Mouse (Mus musculus) forebrain, embryonic 12.5 days (tissue): ENCODE measurements around the gene Hsd17b2. TPM values are rescaled to one million over a fixed set of nuclear protein-coding genes. Genes with fewer than 3 reads are reported as not detected.

Source experiments
- ATAC-seq: fragments of 200-750 bp; cut with Nextera tagmentation; 2 replicates; pipeline ENCODE4 v1.8.0; 2017; ENCODE audit warnings: moderate TSS enrichment; ENCODE audit not compliant: low FRiP score
- H3K27ac ChIP-seq: fragments of 300-500 bp; sonication (generic); 2 replicates; pipeline ENCODE4 v1.5.1; 2016; ENCODE audit warnings: mild to moderate bottlenecking
- H3K27me3 ChIP-seq: fragments of 300-500 bp; sonication (generic); 2 replicates; pipeline ENCODE4 v1.6.1; 2016; ENCODE audit warnings: mild to moderate bottlenecking
- H3K36me3 ChIP-seq: fragments of 300-500 bp; sonication (generic); replicated peaks from 2 replicates; pipeline ENCODE4 v1.6.1; 2016; ENCODE audit warnings: mild to moderate bottlenecking
- H3K4me1 ChIP-seq: fragments of 300-500 bp; sonication (generic); 2 replicates; pipeline ENCODE4 v1.6.1; 2016
- H3K4me2 ChIP-seq: fragments of 300-500 bp; sonication (generic); 2 replicates; pipeline ENCODE4 v1.6.1; 2016; ENCODE audit warnings: mild to moderate bottlenecking, moderate library complexity
- H3K4me3 ChIP-seq: fragments of 300-500 bp; sonication (generic); replicated peaks from 2 replicates; pipeline ENCODE4 v1.5.1; 2016; ENCODE audit warnings: mild to moderate bottlenecking
- H3K9ac ChIP-seq: fragments of 300-500 bp; sonication (generic); 2 replicates; pipeline ENCODE4 v1.6.1; 2016; ENCODE audit warnings: mild to moderate bottlenecking
- H3K9me3 ChIP-seq: fragments of 300-500 bp; sonication (generic); 2 replicates; pipeline ENCODE4 v1.6.1; 2016
- WGBS: fragments of 180-500 bp; shearing (Covaris S2); methylation state at CpG from one replicate; pipeline ENCODE4 v1.1.7; 2016; 5-methylcytosine and 5-hydroxymethylcytosine counted together
- polyA plus RNA-seq: library from polyadenylated mRNA; unstranded; fragments of >200 nt; fragmentation: Nextera tagmentation; extraction: Ambion mirVana; gene quantifications from 2 replicates; pipeline ENCODE4 v1.2.1, GENCODE M21; 2016

Gene Hsd17b2
- polyA plus RNA-seq, 1 experiment from 2014 or later: not detected

GRCm38 (mm10) chr8:117749436-117749835, 47.7 kb downstream of the Hsd17b2 start:
- no peak for ATAC-seq
- Histone ChIP-seq H3K27ac (no peak overlapping the region), H3K36me3 (no peaks in the 10 kb centered on the region), H3K4me3 (no peak overlapping the region), H3K9me3 (no peaks in the 10 kb centered on the region), H3K9ac (no peak overlapping the region), H3K4me2 (no peak overlapping the region), H3K27me3 (no peaks in the 10 kb centered on the region), H3K4me1 (no peaks in the 10 kb centered on the region)
- 45% methylated on average over 2 of the region's 2 CpGs for WGBS

- Histone ChIP-seq H3K9ac (no peak overlapping the region), H3K27me3 (no peaks in the 10 kb centered on the region), H3K4me1 (no peaks in the 10 kb centered on the region), H3K4me3 (no peak overlapping the region), H3K4me2 (no peak overlapping the region), H3K9me3 (no peaks in the 10 kb centered on the region), H3K36me3 (no peaks in the 10 kb centered on the region), H3K27ac (no peak overlapping the region)
- no peak for ATAC-seq
- WGBS: 87% methylated on average over 11 of the region's 11 CpGs
These were observed 56.2 kb downstream of the Hsd17b2 start for GRCm38 (mm10) chr8:117757900-117758299.

- Histone ChIP-seq H3K9me3 (no peaks in the 10 kb centered on the region), H3K36me3 (no peaks in the 10 kb centered on the region), H3K4me3 (no peak overlapping the region), H3K27ac (no peak overlapping the region), H3K4me2 (no peak overlapping the region), H3K27me3 (no peaks in the 10 kb centered on the region), H3K9ac (no peak overlapping the region), H3K4me1 (no peaks in the 10 kb centered on the region)
- ATAC-seq: no peak
- 87% methylated on average over 6 of the region's 6 CpGs for WGBS
These were observed 61.1 kb downstream of the Hsd17b2 start for GRCm38 (mm10) chr8:117762776-117763175.

- Histone ChIP-seq H3K4me3 (no peak overlapping the region), H3K9me3 (no peaks in the 10 kb centered on the region), H3K27ac (no peak overlapping the region), H3K36me3 (no peaks in the 10 kb centered on the region), H3K27me3 (no peaks in the 10 kb centered on the region), H3K4me1 (no peaks in the 10 kb centered on the region), H3K4me2 (no peak overlapping the region), H3K9ac (no peak overlapping the region)
- 81% methylated on average over 4 of the region's 4 CpGs for WGBS
- no peak for ATAC-seq
These were observed 62.9 kb downstream of the Hsd17b2 start for GRCm38 (mm10) chr8:117764625-117765024.

GRCm38 (mm10) chr8:117765947-117766346, 64.2 kb downstream of the Hsd17b2 start:
- Histone ChIP-seq H3K27ac (no peak overlapping the region), H3K27me3 (no peaks in the 10 kb centered on the region), H3K4me2 (no peak overlapping the region), H3K4me1 (no peaks in the 10 kb centered on the region), H3K4me3 (no peak overlapping the region), H3K36me3 (no peaks in the 10 kb centered on the region), H3K9ac (no peak overlapping the region), H3K9me3 (no peaks in the 10 kb centered on the region)
- 89% methylated on average over 5 of the region's 5 CpGs for WGBS
- ATAC-seq: no peak

- Histone ChIP-seq H3K4me3 (no peak overlapping the region), H3K4me2 (no peak overlapping the region), H3K27me3 (no peaks in the 10 kb centered on the region), H3K9ac (no peak overlapping the region), H3K36me3 (no peaks in the 10 kb centered on the region), H3K4me1 (no peaks in the 10 kb centered on the region), H3K27ac (no peak overlapping the region), H3K9me3 (no peaks in the 10 kb centered on the region)
- no peak for ATAC-seq
- WGBS: 79% methylated on average over 7 of the region's 7 CpGs
These were observed 67.3 kb downstream of the Hsd17b2 start for GRCm38 (mm10) chr8:117768971-117769370.

GRCm38 (mm10) chr8:117771115-117771836, 69.6 kb downstream of the Hsd17b2 start:
- WGBS: 87% methylated on average over 9 of the region's 9 CpGs
- no peak overlapping the region for H3K4me3 ChIP-seq
- H3K4me2 ChIP-seq: no peak overlapping the region
- no peak overlapping the region for H3K9ac ChIP-seq
- no peaks in the 10 kb centered on the region for H3K36me3 ChIP-seq
- H3K27me3 ChIP-seq: no peaks in the 10 kb centered on the region
- no peaks in the 10 kb centered on the region for H3K4me1 ChIP-seq
- no peak overlapping the region for H3K27ac ChIP-seq
- no peak for ATAC-seq
- H3K9me3 ChIP-seq: no peaks in the 10 kb centered on the region

- no peak overlapping the region for H3K9ac ChIP-seq
- H3K27ac ChIP-seq: no peak overlapping the region
- 70% methylated on average over 2 of the region's 2 CpGs for WGBS
- no peaks in the 10 kb centered on the region for H3K4me1 ChIP-seq
- H3K27me3 ChIP-seq: no peaks in the 10 kb centered on the region
- ATAC-seq: no peak
- H3K9me3 ChIP-seq: no peaks in the 10 kb centered on the region
- no peak overlapping the region for H3K4me2 ChIP-seq
- H3K4me3 ChIP-seq: no peak overlapping the region
- no peaks in the 10 kb centered on the region for H3K36me3 ChIP-seq
These were observed 70.4 kb downstream of the Hsd17b2 start for GRCm38 (mm10) chr8:117772126-117772525.

- WGBS: 57% methylated on average over 2 of the region's 2 CpGs
- H3K9me3 ChIP-seq: no peaks in the 10 kb centered on the region
- no peak overlapping the region for H3K4me3 ChIP-seq
These were observed 70.9 kb downstream of the Hsd17b2 start for GRCm38 (mm10) chr8:117772597-117772996.

GRCm38 (mm10) chr8:117775626-117776025, 73.9 kb downstream of the Hsd17b2 start:
- no peaks in the 10 kb centered on the region for H3K4me1 ChIP-seq
- no peak overlapping the region for H3K9ac ChIP-seq
- H3K27me3 ChIP-seq: no peaks in the 10 kb centered on the region
- 38% methylated on average over 10 of the region's 10 CpGs for WGBS
- no peak for ATAC-seq
- no peak overlapping the region for H3K4me2 ChIP-seq
- H3K27ac ChIP-seq: no peak overlapping the region
- H3K4me3 ChIP-seq: no peak overlapping the region
- no peaks in the 10 kb centered on the region for H3K9me3 ChIP-seq
- H3K36me3 ChIP-seq: no peaks in the 10 kb centered on the region

More at GRCm38 (mm10) chr8:117772597-117772996, 70.9 kb downstream of the Hsd17b2 start:
- Histone ChIP-seq H3K27me3 (no peaks in the 10 kb centered on the region), H3K27ac (no peak overlapping the region), H3K36me3 (no peaks in the 10 kb centered on the region), H3K9ac (no peak overlapping the region), H3K4me1 (no peaks in the 10 kb centered on the region), H3K4me2 (no peak overlapping the region)
- ATAC-seq: no peak

- Histone ChIP-seq H3K27me3 (no peaks in the 10 kb centered on the region), H3K9ac (no peak overlapping the region), H3K36me3 (no peaks in the 10 kb centered on the region), H3K9me3 (no peaks in the 10 kb centered on the region), H3K4me1 (no peaks in the 10 kb centered on the region), H3K4me3 (no peak overlapping the region), H3K4me2 (no peak overlapping the region), H3K27ac (no peak overlapping the region)
- no peak for ATAC-seq
- WGBS: 88% methylated on average over 10 of the region's 10 CpGs
These were observed 74.4 kb downstream of the Hsd17b2 start for GRCm38 (mm10) chr8:117776075-117776474.

GRCm38 (mm10) chr8:117778531-117779322, 77.0 kb downstream of the Hsd17b2 start:
- H3K9ac ChIP-seq: no peak overlapping the region
- no peaks in the 10 kb centered on the region for H3K4me1 ChIP-seq
- WGBS: 75% methylated on average over 11 of the region's 11 CpGs
- ATAC-seq: no peak
- no peak overlapping the region for H3K4me2 ChIP-seq
- H3K36me3 ChIP-seq: no peaks in the 10 kb centered on the region
- no peaks in the 10 kb centered on the region for H3K27me3 ChIP-seq
- H3K9me3 ChIP-seq: no peaks in the 10 kb centered on the region
- H3K27ac ChIP-seq: no peak overlapping the region
- no peak overlapping the region for H3K4me3 ChIP-seq

GRCm38 (mm10) chr8:117779344-117779743, 77.6 kb downstream of the Hsd17b2 start:
- H3K9ac ChIP-seq: no peak overlapping the region
- WGBS: 78% methylated on average over 6 of the region's 6 CpGs

More at GRCm38 (mm10) chr8:117779344-117779743, 77.6 kb downstream of the Hsd17b2 start:
- Histone ChIP-seq H3K27ac (no peak overlapping the region), H3K9me3 (no peaks in the 10 kb centered on the region), H3K4me2 (no peak overlapping the region), H3K36me3 (no peaks in the 10 kb centered on the region), H3K27me3 (no peaks in the 10 kb centered on the region), H3K4me1 (no peaks in the 10 kb centered on the region), H3K4me3 (no peak overlapping the region)
- ATAC-seq: no peak
